Mouse (Mus musculus) T-cell, adult 66 days (primary cell): Measurements from ENCODE around the gene Washc1. TPM values are rescaled to one million over a fixed set of nuclear protein-coding genes. Genes with fewer than 3 reads are reported as not detected.

ENCODE experiments used
- total RNA-seq, 2 experiments: library from RNA; stranded (reverse); gene quantifications; 3 replicates in 1 of 2; 4 replicates in 1 of 2; pipeline ENCODE4 v1.2.4; 2023

Gene Washc1
- total RNA-seq, result 10 to 100 TPM; 54.4 to 59.6 TPM

GRCm38 (mm10) chr17:66111402-66111959, at the start of gene Washc1:
Gene Washc1 (plus strand): TSS chr17:66111545.

DNA sequence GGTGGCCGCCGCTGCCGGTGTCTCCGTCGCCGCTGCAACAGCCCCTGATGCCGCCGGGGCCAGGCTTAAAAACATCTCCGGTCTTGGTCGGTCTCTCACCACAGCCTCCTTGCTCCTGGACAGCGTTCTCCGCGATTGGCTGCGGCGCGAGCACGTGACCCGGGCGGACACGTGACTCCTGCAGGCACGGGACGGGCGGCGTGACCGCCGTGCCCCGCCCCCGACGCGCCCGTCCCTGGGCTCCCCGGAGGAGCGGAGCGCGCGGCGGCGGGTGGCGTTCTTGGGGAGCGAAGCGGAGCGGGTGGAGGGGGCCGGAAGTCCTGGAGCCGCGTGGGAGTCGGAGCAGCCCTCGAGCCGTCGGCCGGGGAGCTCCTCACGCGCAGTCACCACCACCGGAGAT, 34.4 kb upstream of the Washc1 start, which contains the start of gene Ankrd12:
Gene Ankrd12 (minus strand): TSS at position 156 of the 400 bp plus-strand sequence.

GRCm38 (mm10) chr17:66101380-66102330, 9.7 kb upstream of the Washc1 start, which contains the start of gene Ndufv2:
Gene Ndufv2 (minus strand): TSS chr17:66101559.

DNA sequence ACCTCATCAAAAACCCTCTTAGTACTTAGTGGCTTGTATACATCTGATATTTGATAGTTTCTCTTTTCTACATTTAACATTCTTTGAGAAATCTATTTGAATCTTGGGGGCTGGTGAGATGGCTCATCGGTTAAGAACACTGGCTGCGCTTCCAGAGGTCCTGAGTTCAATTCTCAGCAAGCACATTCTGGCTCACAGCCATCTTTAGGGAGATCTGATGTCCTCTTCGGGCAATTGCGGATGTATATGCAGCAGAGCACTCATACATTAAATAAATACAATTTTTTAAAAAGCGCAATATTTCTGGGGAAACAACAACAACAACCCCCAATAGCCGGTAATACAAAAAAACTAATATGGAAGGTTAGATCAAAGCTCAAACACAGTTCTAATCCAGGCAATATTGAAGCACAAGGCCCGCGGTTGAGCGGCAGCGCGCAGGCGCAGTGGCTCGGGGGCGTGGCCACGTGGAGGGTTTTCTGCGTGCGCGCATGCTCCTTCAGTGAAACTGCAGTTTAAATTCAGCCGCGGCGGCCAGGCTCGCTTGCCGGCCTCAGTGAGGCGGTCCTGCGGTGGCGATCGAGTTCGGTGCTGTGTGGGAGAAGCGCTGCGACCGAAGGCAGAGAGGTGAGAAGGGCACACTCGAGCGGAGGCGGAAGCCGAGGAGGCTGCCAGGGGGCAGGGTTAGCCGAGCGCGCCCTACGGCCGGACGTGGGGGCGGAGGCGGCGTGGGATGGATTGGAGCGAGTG, 11.9 kb downstream of the Washc1 start, which contains the start of gene Ddx11:
Gene Ddx11 (plus strand): TSS at position 455 of the 750 bp plus-strand sequence.

Other genes with a start within 250 kb of the Washc1 start
- gene Ralbp1, start 225.7 kb upstream of the Washc1 start, total RNA-seq, result 10 to 100 TPM; 54.4 to 61.1 TPM
- gene Twsg1, start 160.3 kb upstream of the Washc1 start, total RNA-seq, result 10 to 100 TPM; 15.6 to 22.3 TPM
- 10 to 100 TPM; 74.3 to 75.0 TPM for gene Ankrd12, start 34.5 kb upstream of the Washc1 start, total RNA-seq
- gene Ndufv2, start 10.0 kb upstream of the Washc1 start, total RNA-seq, result 10 to 100 TPM; 81.6 to 84.7 TPM
- 10 to 100 TPM; 30.7 to 34.0 TPM for gene Ddx11, start 12.0 kb downstream of the Washc1 start, total RNA-seq